Mouse (Mus musculus): ENCODE data around the gene Hoxa7. TPM values are rescaled to one million over a fixed set of nuclear protein-coding genes. Genes with fewer than 3 reads are reported as not detected.

Gene Hoxa7
- polyA plus RNA-seq, 1 experiment from 2014 or later, result 0.28 TPM

- Histone ChIP-seq H3K9ac (ENCODE audit: low read length) (no peak within 1 kb of the TSS), H3K27me3 (ENCODE audit: control insufficient read depth, insufficient read depth, low read length) (peaks cover 100% of the 10 kb centered on the region), H3K27ac (replicated peaks in 1 of 2; ENCODE audit: control insufficient read depth in 1 of 2, insufficient read depth in 1 of 2, low read depth in 2 of 2, low read length in 2 of 2) (no peak within 1 kb of the TSS), H3K4me3 (ENCODE audit: control insufficient read depth in 1 of 2, insufficient read depth in 1 of 2, low read depth in 1 of 2, low read length in 2 of 2) (peak within 1 kb of the TSS in 1 of 2 experiments; percentile 12; a peak in 1 of 4 replicates), H3K9me3 (ENCODE audit: control insufficient read depth, low read length) (no peaks in the 10 kb centered on the region), H3K4me1 (ENCODE audit: control insufficient read depth in 2 of 2, insufficient read depth in 2 of 2, low read length in 2 of 2) (peaks cover 5 to 22% of the 10 kb centered on the region in 2 experiments; a peak in 3 of 4 replicates), H3K36me3 (ENCODE audit: control insufficient read depth, insufficient read depth, low read length) (no peaks in the 10 kb centered on the region), H3K4me2 (ENCODE audit: low read length) (peak within 1 kb of the TSS; percentile 14; the same call in 1 of the 2 replicates)
- no peak for ATAC-seq (ENCODE audit: insufficient number of reproducible peaks, insufficient read depth, low FRiP score, low read depth)
- 2% methylated on average over 47 of the region's 47 CpGs for WGBS
Measured at GRCm38 (mm10) chr6:52208072-52208867, 13.4 kb downstream of the Hoxa7 start, which contains the start of gene Hoxa6. Gene Hoxa6, minus strand, starts transcription at chr6:52208722.

GRCm38 (mm10) chr6:52207684-52207976, 14.0 kb downstream of the Hoxa7 start:
- peaks cover 100% of the 10 kb centered on the region for H3K27me3 ChIP-seq (ENCODE audit: control insufficient read depth, insufficient read depth, low read length)
- H3K36me3 ChIP-seq (ENCODE audit: control insufficient read depth, insufficient read depth, low read length), result no peaks in the 10 kb centered on the region
- ATAC-seq (ENCODE audit: insufficient number of reproducible peaks, insufficient read depth, low FRiP score, low read depth), result no peak
- H3K4me3 ChIP-seq (ENCODE audit: control insufficient read depth in 1 of 2, insufficient read depth in 1 of 2, low read depth in 1 of 2, low read length in 2 of 2), result no peak overlapping the region
- no peak overlapping the region for H3K4me2 ChIP-seq (ENCODE audit: low read length)
- H3K4me1 ChIP-seq (ENCODE audit: control insufficient read depth in 2 of 2, insufficient read depth in 2 of 2, low read length in 2 of 2), result peaks cover 5 to 19% of the 10 kb centered on the region in 2 experiments; a peak in 3 of 4 replicates
- H3K9me3 ChIP-seq (ENCODE audit: control insufficient read depth, low read length), result no peaks in the 10 kb centered on the region
- H3K27ac ChIP-seq (replicated peaks in 1 of 2; ENCODE audit: control insufficient read depth in 1 of 2, insufficient read depth in 1 of 2, low read depth in 2 of 2, low read length in 2 of 2), result no peak overlapping the region
- H3K9ac ChIP-seq (ENCODE audit: low read length), result no peak overlapping the region

GRCm38 (mm10) chr6:52206882-52207683, 14.6 kb downstream of the Hoxa7 start:
- no peak overlapping the region for H3K4me3 ChIP-seq (ENCODE audit: control insufficient read depth in 1 of 2, insufficient read depth in 1 of 2, low read depth in 1 of 2, low read length in 2 of 2)
- no peak for ATAC-seq (ENCODE audit: insufficient number of reproducible peaks, insufficient read depth, low FRiP score, low read depth)
- no peak overlapping the region for H3K27ac ChIP-seq (replicated peaks in 1 of 2; ENCODE audit: control insufficient read depth in 1 of 2, insufficient read depth in 1 of 2, low read depth in 2 of 2, low read length in 2 of 2)
- H3K4me2 ChIP-seq (ENCODE audit: low read length), result no peak overlapping the region
- H3K9me3 ChIP-seq (ENCODE audit: control insufficient read depth, low read length), result no peaks in the 10 kb centered on the region
- peaks cover 5 to 19% of the 10 kb centered on the region in 2 experiments; a peak in 3 of 4 replicates for H3K4me1 ChIP-seq (ENCODE audit: control insufficient read depth in 2 of 2, insufficient read depth in 2 of 2, low read length in 2 of 2)
- H3K27me3 ChIP-seq (ENCODE audit: control insufficient read depth, insufficient read depth, low read length), result peaks cover 100% of the 10 kb centered on the region
- no peaks in the 10 kb centered on the region for H3K36me3 ChIP-seq (ENCODE audit: control insufficient read depth, insufficient read depth, low read length)
- WGBS, result 6% methylated on average over 4 of the region's 4 CpGs
- H3K9ac ChIP-seq (ENCODE audit: low read length), result no peak overlapping the region

DNA sequence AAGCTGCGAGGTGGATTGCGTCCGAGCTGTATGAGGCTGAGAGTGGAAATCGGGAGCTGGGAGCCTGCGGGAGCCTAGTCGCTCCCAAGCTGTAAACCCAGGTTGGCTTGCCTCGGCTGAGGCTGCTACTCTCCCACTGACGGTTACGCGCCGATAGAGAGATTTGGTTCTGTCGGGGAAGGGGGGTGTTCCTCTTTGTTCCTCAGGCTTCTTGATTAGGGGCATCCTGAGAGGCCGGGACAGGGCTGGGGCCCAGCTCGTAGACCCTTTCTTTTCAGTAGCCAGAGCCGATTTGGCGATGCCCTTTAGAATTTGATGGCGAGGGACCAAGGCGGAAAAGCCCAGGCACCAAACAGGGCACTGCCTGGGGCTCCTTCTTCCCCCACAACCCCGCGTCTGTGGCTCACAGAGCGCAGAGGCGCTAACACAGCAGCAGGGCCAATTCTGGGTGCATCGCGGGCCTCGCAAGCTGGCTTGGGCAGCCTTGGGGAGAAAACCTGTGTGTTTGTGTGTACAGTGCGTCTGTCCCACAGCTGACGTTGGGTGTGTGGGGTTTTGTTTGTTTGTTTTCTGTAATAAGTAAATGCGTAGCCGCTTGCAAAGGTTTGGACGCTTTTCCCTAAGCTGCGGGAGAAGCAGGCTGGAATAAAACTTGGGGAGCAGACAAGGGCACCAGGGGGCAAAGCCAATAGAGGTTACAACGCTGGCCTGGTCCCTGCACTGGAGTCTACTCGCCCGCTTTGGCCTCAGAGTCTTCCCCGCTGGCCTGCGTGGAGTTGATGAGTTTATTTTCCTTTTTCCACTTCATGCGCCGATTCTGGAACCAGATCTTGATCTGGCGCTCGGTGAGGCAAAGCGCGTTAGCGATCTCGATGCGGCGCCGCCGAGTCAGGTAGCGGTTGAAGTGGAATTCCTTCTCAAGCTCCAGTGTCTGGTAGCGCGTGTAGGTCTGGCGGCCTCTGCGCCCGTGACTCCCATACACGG, 15.7 kb downstream of the Hoxa7 start:
- Histone ChIP-seq H3K4me1 (ENCODE audit: control insufficient read depth in 2 of 2, insufficient read depth in 2 of 2, low read length in 2 of 2) (peaks cover 2 to 19% of the 10 kb centered on the region in 2 experiments; a peak in 3 of 4 replicates), H3K4me2 (ENCODE audit: low read length) (no peak overlapping the region), H3K36me3 (ENCODE audit: control insufficient read depth, insufficient read depth, low read length) (no peaks in the 10 kb centered on the region), H3K4me3 (ENCODE audit: control insufficient read depth in 1 of 2, insufficient read depth in 1 of 2, low read depth in 1 of 2, low read length in 2 of 2) (no peak overlapping the region), H3K9me3 (ENCODE audit: control insufficient read depth, low read length) (no peaks in the 10 kb centered on the region), H3K27me3 (ENCODE audit: control insufficient read depth, insufficient read depth, low read length) (peaks cover 100% of the 10 kb centered on the region), H3K9ac (ENCODE audit: low read length) (no peak overlapping the region), H3K27ac (replicated peaks in 1 of 2; ENCODE audit: control insufficient read depth in 1 of 2, insufficient read depth in 1 of 2, low read depth in 2 of 2, low read length in 2 of 2) (no peak overlapping the region)
- WGBS, result 2% methylated on average over 55 of the region's 55 CpGs
- no peak for ATAC-seq (ENCODE audit: insufficient number of reproducible peaks, insufficient read depth, low FRiP score, low read depth)

DNA sequence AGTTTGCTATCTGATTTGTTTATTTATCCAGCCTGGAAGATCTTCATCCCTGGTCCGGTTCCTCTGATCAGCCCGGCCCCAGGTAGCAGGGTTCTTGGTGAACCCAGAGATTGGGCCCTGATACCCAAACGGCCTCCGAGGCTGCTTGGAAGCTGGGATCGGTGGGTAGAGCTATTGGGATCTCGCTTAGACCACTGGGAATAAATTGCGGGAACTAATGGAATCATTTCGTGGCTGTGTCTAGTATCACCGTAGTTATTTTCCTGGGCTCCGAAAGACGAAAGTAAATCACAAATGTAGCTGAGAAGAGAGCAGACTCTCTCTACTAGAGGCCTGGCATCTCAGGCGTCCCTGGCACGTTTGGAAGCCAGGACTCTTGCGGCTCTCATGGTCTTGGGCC, 16.4 kb downstream of the Hoxa7 start:
- no peak for ATAC-seq (ENCODE audit: insufficient number of reproducible peaks, insufficient read depth, low FRiP score, low read depth)
- no peak overlapping the region for H3K4me3 ChIP-seq (ENCODE audit: control insufficient read depth in 1 of 2, insufficient read depth in 1 of 2, low read depth in 1 of 2, low read length in 2 of 2)
- H3K27me3 ChIP-seq (ENCODE audit: control insufficient read depth, insufficient read depth, low read length), result peaks cover 100% of the 10 kb centered on the region
- WGBS, result 3% methylated on average over 14 of the region's 14 CpGs
- H3K9me3 ChIP-seq (ENCODE audit: control insufficient read depth, low read length), result no peaks in the 10 kb centered on the region
- H3K36me3 ChIP-seq (ENCODE audit: control insufficient read depth, insufficient read depth, low read length), result no peaks in the 10 kb centered on the region
- no peak overlapping the region for H3K9ac ChIP-seq (ENCODE audit: low read length)
- no peak overlapping the region for H3K4me2 ChIP-seq (ENCODE audit: low read length)
- no peak overlapping the region for H3K27ac ChIP-seq (replicated peaks in 1 of 2; ENCODE audit: control insufficient read depth in 1 of 2, insufficient read depth in 1 of 2, low read depth in 2 of 2, low read length in 2 of 2)
- H3K4me1 ChIP-seq (ENCODE audit: control insufficient read depth in 2 of 2, insufficient read depth in 2 of 2, low read length in 2 of 2), result peaks cover 2 to 19% of the 10 kb centered on the region in 2 experiments; a peak in 3 of 4 replicates

DNA sequence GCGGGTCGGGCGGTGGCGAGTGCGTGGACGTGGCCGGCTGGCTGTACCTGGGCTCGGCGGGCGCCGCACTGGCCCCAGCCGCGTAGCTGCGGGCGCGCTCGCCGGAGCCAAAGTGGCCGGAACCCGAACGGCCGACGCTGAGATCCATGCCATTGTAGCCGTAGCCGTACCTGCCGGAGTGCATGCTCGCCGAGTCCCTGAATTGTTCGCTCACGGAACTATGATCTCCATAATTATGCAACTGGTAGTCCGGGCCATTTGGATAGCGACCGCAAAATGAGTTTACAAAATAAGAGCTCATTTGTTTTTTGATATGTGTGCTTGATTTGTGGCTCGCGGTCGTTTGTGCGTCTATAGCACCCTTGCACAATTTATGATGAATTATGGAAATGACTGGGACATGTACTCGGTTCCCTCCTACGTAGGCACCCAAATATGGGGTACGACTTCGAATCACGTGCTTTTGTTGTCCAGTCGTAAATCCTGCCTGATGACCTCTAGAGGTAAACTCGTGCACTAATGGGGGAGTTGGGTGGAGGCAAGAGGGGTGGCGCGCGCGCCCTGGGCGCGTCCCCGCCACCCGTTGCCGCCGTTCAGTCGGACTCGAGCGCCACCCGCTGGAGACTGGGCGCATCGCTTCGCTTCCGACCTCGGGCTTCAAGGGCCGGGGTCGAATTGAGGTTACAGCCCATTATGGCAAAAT, 17.5 kb downstream of the Hoxa7 start, which contains the start of gene Hoxa5:
TSS of gene Hoxa5 (minus strand) at position 538 of the 703 bp plus-strand sequence.
- WGBS, result under 1% methylated on average over 65 of the region's 65 CpGs
- Histone ChIP-seq H3K4me1 (ENCODE audit: control insufficient read depth in 2 of 2, insufficient read depth in 2 of 2, low read length in 2 of 2) (peaks cover 2 to 19% of the 10 kb centered on the region in 2 experiments; a peak in 3 of 4 replicates), H3K9me3 (ENCODE audit: control insufficient read depth, low read length) (no peaks in the 10 kb centered on the region), H3K27me3 (ENCODE audit: control insufficient read depth, insufficient read depth, low read length) (peaks cover 100% of the 10 kb centered on the region), H3K4me2 (ENCODE audit: low read length) (peak within 1 kb of the TSS; percentile 59), H3K4me3 (ENCODE audit: control insufficient read depth in 1 of 2, insufficient read depth in 1 of 2, low read depth in 1 of 2, low read length in 2 of 2) (peak within 1 kb of the TSS; percentile 33 to 36), H3K9ac (ENCODE audit: low read length) (peak within 1 kb of the TSS; percentile 28; the same call in 1 of the 2 replicates), H3K27ac (replicated peaks in 1 of 2; ENCODE audit: control insufficient read depth in 1 of 2, insufficient read depth in 1 of 2, low read depth in 2 of 2, low read length in 2 of 2) (no peak within 1 kb of the TSS), H3K36me3 (ENCODE audit: control insufficient read depth, insufficient read depth, low read length) (no peaks in the 10 kb centered on the region)
- ATAC-seq (ENCODE audit: insufficient number of reproducible peaks, insufficient read depth, low FRiP score, low read depth), result no peak

Data from heart, embryonic 14.5 days (tissue).